Mouse (Mus musculus) neural tube, embryonic 14.5 days (tissue): ENCODE results near the gene Gsg1. TPM values are rescaled to one million over a fixed set of nuclear protein-coding genes. Genes with fewer than 3 reads are reported as not detected.

ENCODE experiments used
- ATAC-seq: fragments of 200-750 bp; cut with Nextera tagmentation; 2 replicates; pipeline ENCODE4 v1.8.0; 2017; ENCODE audit warnings: low read depth, mild to moderate bottlenecking, moderate TSS enrichment, moderate library complexity
- H3K27ac ChIP-seq: fragments of 300-500 bp; sonication (generic); 2 replicates; pipeline ENCODE4 v1.5.1; 2014; ENCODE audit warnings: low read depth, mild to moderate bottlenecking, control low read depth, low read length, moderate library complexity, mixed read lengths
- H3K27me3 ChIP-seq: fragments of 300-500 bp; sonication (generic); 2 replicates; pipeline ENCODE4 v1.6.1; 2014; ENCODE audit warnings: low read length; ENCODE audit not compliant: control insufficient read depth, insufficient read depth
- H3K36me3 ChIP-seq: fragments of 300-500 bp; sonication (generic); 2 replicates; pipeline ENCODE4 v1.6.1; 2014; ENCODE audit warnings: low read length, mixed read lengths; ENCODE audit not compliant: control insufficient read depth, insufficient read depth
- H3K4me1 ChIP-seq: fragments of 300-500 bp; sonication (generic); 2 replicates; pipeline ENCODE4 v1.6.1; 2014; ENCODE audit warnings: low read length; ENCODE audit not compliant: control insufficient read depth, insufficient read depth
- H3K4me2 ChIP-seq: fragments of 300-500 bp; sonication (generic); 2 replicates; pipeline ENCODE4 v1.6.1; 2014; ENCODE audit warnings: mild to moderate bottlenecking, low read depth, low read length, control low read depth
- H3K4me3 ChIP-seq: fragments of 300-500 bp; sonication (generic); 2 replicates; pipeline ENCODE4 v1.5.1; 2014; ENCODE audit warnings: low read depth, low read length, control low read depth, mixed read lengths
- H3K9ac ChIP-seq: fragments of 300-500 bp; sonication (generic); replicated peaks from 2 replicates; pipeline ENCODE4 v1.6.1; 2014; ENCODE audit warnings: low read depth, mild to moderate bottlenecking, control low read depth, low read length, mixed read lengths
- H3K9me3 ChIP-seq: fragments of 300-500 bp; sonication (generic); 2 replicates; pipeline ENCODE4 v1.6.1; 2016; ENCODE audit warnings: low read length; ENCODE audit not compliant: control insufficient read depth
- WGBS: fragments of 180-500 bp; shearing (Covaris S2); extraction: QIAGEN DNeasy Blood & Tissue Kit; methylation state at CpG from one replicate; pipeline ENCODE4 v1.1.7; 2014; 5-methylcytosine and 5-hydroxymethylcytosine counted together
- polyA plus RNA-seq: library from polyadenylated mRNA; unstranded; fragments of >200 nt; fragmentation: Nextera tagmentation; extraction: Ambion mirVana; gene quantifications from 2 replicates; pipeline ENCODE4 v1.2.1, GENCODE M21; 2014

Gene Gsg1
- polyA plus RNA-seq, 1 experiment from 2014 or later = 0.27 TPM

GRCm38 (mm10) chr6:135193733-135194132, 60.4 kb downstream of the Gsg1 start:
- Histone ChIP-seq H3K4me3 (no peak overlapping the region), H3K9ac (no peak overlapping the region), H3K9me3 (no peaks in the 10 kb centered on the region), H3K4me1 (peaks cover 3% of the 10 kb centered on the region; the same call in 1 of the 2 replicates), H3K36me3 (no peaks in the 10 kb centered on the region), H3K4me2 (no peak overlapping the region), H3K27me3 (no peaks in the 10 kb centered on the region), H3K27ac (no peak overlapping the region)
- 22% methylated on average over 4 of the region's 4 CpGs for WGBS
- no peak for ATAC-seq

DNA sequence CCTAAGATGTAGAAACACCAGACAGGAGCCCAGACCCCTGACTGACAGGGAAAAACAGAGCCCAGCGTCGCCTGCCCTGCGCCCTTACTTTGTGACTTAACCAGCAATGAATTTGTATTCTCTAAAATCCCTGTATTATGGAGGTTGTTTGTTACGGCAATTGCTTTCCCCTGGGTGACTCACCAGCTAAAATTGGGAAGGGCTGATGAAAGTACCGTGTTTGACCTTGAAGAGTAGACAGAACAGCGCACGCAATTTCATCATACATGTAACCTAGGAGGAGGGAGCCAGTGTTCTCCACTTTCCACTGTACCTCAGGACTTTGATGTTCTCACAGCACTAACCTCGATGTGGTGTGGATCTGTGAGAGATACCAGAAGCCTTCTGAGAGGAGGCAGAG, 61.2 kb downstream of the Gsg1 start:
- ATAC-seq = no peak
- H3K27me3 ChIP-seq = no peaks in the 10 kb centered on the region
- H3K9me3 ChIP-seq = no peaks in the 10 kb centered on the region
- H3K4me2 ChIP-seq = no peak overlapping the region
- H3K27ac ChIP-seq = no peak overlapping the region
- H3K4me1 ChIP-seq = peaks cover 3% of the 10 kb centered on the region; the same call in 1 of the 2 replicates
- no peaks in the 10 kb centered on the region for H3K36me3 ChIP-seq
- H3K4me3 ChIP-seq = no peak overlapping the region
- 83% methylated on average over 8 of the region's 8 CpGs for WGBS
- H3K9ac ChIP-seq = no peak overlapping the region

- Histone ChIP-seq H3K27ac (no peak overlapping the region), H3K4me3 (no peak overlapping the region), H3K27me3 (no peaks in the 10 kb centered on the region), H3K36me3 (no peaks in the 10 kb centered on the region), H3K9me3 (no peaks in the 10 kb centered on the region), H3K4me1 (no peaks in the 10 kb centered on the region), H3K4me2 (no peak overlapping the region), H3K9ac (no peak overlapping the region)
- 80% methylated on average over 1 of the region's 1 CpGs for WGBS
- ATAC-seq = no peak
These were observed 62.2 kb downstream of the Gsg1 start for GRCm38 (mm10) chr6:135191906-135192305.

DNA sequence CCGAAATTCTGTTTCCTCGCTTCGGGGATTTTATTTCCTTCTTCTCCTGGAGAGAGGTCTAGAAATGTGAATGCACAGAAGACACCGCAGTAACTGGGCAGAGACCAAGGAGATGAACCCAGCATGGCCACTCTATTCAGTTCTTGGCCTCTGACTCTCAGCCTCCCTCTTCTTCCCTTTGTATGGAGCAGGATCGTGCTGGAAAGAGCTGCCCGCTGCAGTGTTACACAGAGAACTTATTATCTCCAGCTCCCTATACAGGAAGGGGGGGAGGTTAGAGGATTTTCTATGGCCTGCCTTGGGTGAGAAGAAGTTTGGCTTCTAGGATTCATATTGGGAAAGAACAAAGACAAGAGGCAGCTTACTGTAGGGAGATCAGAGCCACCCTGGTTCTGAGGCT, 64.0 kb downstream of the Gsg1 start:
- H3K9ac ChIP-seq = no peak overlapping the region
- H3K36me3 ChIP-seq = no peaks in the 10 kb centered on the region
- 61% methylated on average over 6 of the region's 6 CpGs for WGBS
- H3K4me3 ChIP-seq = no peak overlapping the region
- H3K4me1 ChIP-seq = no peaks in the 10 kb centered on the region
- H3K9me3 ChIP-seq = no peaks in the 10 kb centered on the region
- H3K4me2 ChIP-seq = no peak overlapping the region
- no peak overlapping the region for H3K27ac ChIP-seq
- H3K27me3 ChIP-seq = no peaks in the 10 kb centered on the region
- ATAC-seq = no peak

GRCm38 (mm10) chr6:135188629-135189028, 65.5 kb downstream of the Gsg1 start:
- Histone ChIP-seq H3K4me3 (no peak overlapping the region), H3K36me3 (no peaks in the 10 kb centered on the region), H3K9ac (no peak overlapping the region), H3K27me3 (no peaks in the 10 kb centered on the region), H3K27ac (no peak overlapping the region), H3K4me2 (no peak overlapping the region), H3K4me1 (no peaks in the 10 kb centered on the region), H3K9me3 (no peaks in the 10 kb centered on the region)
- WGBS = 70% methylated on average over 4 of the region's 4 CpGs
- ATAC-seq = no peak

Other genes with a start within 250 kb of the Gsg1 start
- gene Ddx47, start 242.7 kb downstream of the Gsg1 start, polyA plus RNA-seq = 70.3 and 76.7 TPM in 2 replicates
- 0.12 and 0.86 TPM in 2 replicates for gene Gprc5a, start 188.7 kb downstream of the Gsg1 start, polyA plus RNA-seq
- not detected in 2 replicates for gene Gprc5d, start 136.1 kb downstream of the Gsg1 start, polyA plus RNA-seq
- gene Fam234b, start 56.4 kb downstream of the Gsg1 start, polyA plus RNA-seq = 124 and 131 TPM in 2 replicates
- gene Hebp1, start 56.3 kb downstream of the Gsg1 start, polyA plus RNA-seq = 1.8 and 3.0 TPM in 2 replicates
- 0.58 TPM in 1 of 2 replicates, not detected in the other for gene Pbp2, start 56.1 kb upstream of the Gsg1 start, polyA plus RNA-seq
- 2.0 and 4.7 TPM in 2 replicates for gene Emp1, start 108.2 kb upstream of the Gsg1 start, polyA plus RNA-seq